8 mouse cellular contexts compared by ENCODE assay signal in the genomic region with DNA sequence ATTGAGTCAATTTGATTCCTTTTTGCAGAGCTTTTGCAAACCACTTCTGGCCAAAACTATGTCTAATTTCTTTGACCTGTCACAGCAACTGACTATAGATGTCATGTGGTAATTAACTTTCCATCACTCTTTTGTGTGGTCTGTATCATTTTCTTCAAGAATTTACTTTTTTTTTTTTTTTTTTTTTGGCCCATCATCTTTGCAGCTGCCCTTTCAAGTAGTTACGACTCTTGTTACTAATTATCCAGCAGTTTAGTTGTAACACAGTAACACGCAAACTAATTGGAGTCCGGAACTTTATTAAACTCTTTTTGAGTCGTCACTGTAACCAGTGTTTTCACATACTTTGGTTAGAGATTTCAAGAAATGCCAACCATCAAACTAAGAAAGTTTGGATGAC. TPM values are rescaled to one million over a fixed set of nuclear protein-coding genes. Genes with fewer than 3 reads are reported as not detected.
DNase-seq lines count a peak whose midpoint lies in the region; ATAC-seq and TF ChIP-seq lines count a peak whose summit lies in the region.

No protein-coding gene starts in this region.

- peak overlapping the region; percentile 91 for H3K4me2 ChIP-seq in liver, embryonic 13.5 days

- TF ChIP-seq POLR2A in heart, adult 2 months (IDR thresholded peaks at IDR 0.05; ENCODE audit: insufficient read depth, low read depth, low read length): no peak
- TF ChIP-seq POLR2A in thymus, adult 2 months (IDR thresholded peaks at IDR 0.05; ENCODE audit: control insufficient read depth, extremely low read depth, insufficient read depth, low read length, poor library complexity): no peak

- intact Hi-C loops in heart, adult 2 months (cut with DNase I): loop anchor here (5.0 kb wide), 2 partner anchors 47 to 82 kb away; no protein-coding TSS in a partner anchor
- intact Hi-C loops in heart, postnatal 14 days (cut with DNase I): loop anchor here (5.0 kb wide), 1 partner anchor 67 kb away; no protein-coding TSS in a partner anchor
- intact Hi-C loops in gastrocnemius, postnatal 36 days (cut with DNase I): no loop called here

- peaks cover 6% of the 10 kb centered on the region; the same call in 1 of the 2 replicates for H3K4me1 ChIP-seq in heart, adult 2 months (ENCODE audit: control insufficient read depth, insufficient read depth, low read length)
- H3K4me1 ChIP-seq in thymus, adult 2 months (replicated peaks; ENCODE audit: control insufficient read depth, insufficient read depth, low read length): peaks cover 2% of the 10 kb centered on the region; the same call in 1 of the 2 replicates
- peaks cover 25% of the 10 kb centered on the region for H3K4me1 ChIP-seq in liver, embryonic 13.5 days (replicated peaks)

- ATAC-seq in liver, embryonic 13.5 days (ENCODE audit: low read depth): no peak
- ATAC-seq in CD4-positive, CD25-positive, alpha-beta regulatory T cell, adult 4 months: no peak
- ATAC-seq in granulocyte monocyte progenitor cell, adult 5-6 weeks (replicated peaks; ENCODE audit: poor library complexity, severe bottlenecking): no peak

- DNase-seq in heart, adult 2 months: no peak
- no peak for DNase-seq in heart, postnatal 14 days
- no peak for DNase-seq in thymus, adult 2 months
- DNase-seq in thymus, postnatal 4 days: no peak
- no peak for DNase-seq in liver, embryonic 13.5 days
- no peak for DNase-seq in gastrocnemius, postnatal 36 days

- TF ChIP-seq CTCF in heart, adult 2 months (IDR thresholded peaks at IDR 0.05): no peak
- no peak for TF ChIP-seq CTCF in thymus, adult 2 months (IDR thresholded peaks at IDR 0.05; ENCODE audit: borderline replicate concordance, control insufficient read depth, extremely low read depth, insufficient read depth, low read length, poor library complexity)

- H3K27me3 ChIP-seq in heart, adult 2 months (ENCODE audit: control insufficient read depth, insufficient read depth, low read length): no peaks in the 10 kb centered on the region
- H3K27me3 ChIP-seq in thymus, adult 2 months (ENCODE audit: control insufficient read depth, insufficient read depth, low read length): no peaks in the 10 kb centered on the region
- H3K27me3 ChIP-seq in liver, embryonic 13.5 days: 0 out of 2 replicates have a peak, but pooled peaks cover 5% of the 10 kb centered on the region

- H3K9ac ChIP-seq in heart, adult 2 months (ENCODE audit: low read depth, low read length): no peak overlapping the region; the same call in 1 of the 2 replicates
- H3K9ac ChIP-seq in liver, embryonic 13.5 days: peak overlapping the region; percentile 90

- peaks cover 2% of the 10 kb centered on the region; the same call in 1 of the 2 replicates for H3K79me2 ChIP-seq in heart, adult 2 months (replicated peaks; ENCODE audit: control insufficient read depth, insufficient read depth, low read length)

- no peaks in the 10 kb centered on the region for H3K9me3 ChIP-seq in liver, embryonic 13.5 days (replicated peaks)

- WGBS in heart, adult 2 months: 17% methylated on average over 4 of the region's 4 CpGs
- 15% methylated on average over 4 of the region's 4 CpGs for WGBS in thymus, adult 2 months
- WGBS in liver, embryonic 13.5 days (ENCODE audit: insufficient replicate concordance): 23% methylated on average over 4 of the region's 4 CpGs

- peak overlapping the region; percentile 88 for H3K4me3 ChIP-seq in heart, adult 2 months
- peak overlapping the region; percentile 80 for H3K4me3 ChIP-seq in thymus, adult 2 months (ENCODE audit: control insufficient read depth, insufficient read depth, low read length)
- H3K4me3 ChIP-seq in liver, embryonic 13.5 days (replicated peaks): peak overlapping the region; percentile 90

- no peak for TF ChIP-seq EP300 in heart, adult 2 months (IDR thresholded peaks at IDR 0.05; ENCODE audit: insufficient read depth, low read depth, low read length)

- H3K27ac ChIP-seq in heart, adult 2 months: no peak overlapping the region
- no peak overlapping the region for H3K27ac ChIP-seq in thymus, adult 2 months (ENCODE audit: control insufficient read depth, insufficient read depth, low read length)
- no peak overlapping the region for H3K27ac ChIP-seq in liver, embryonic 13.5 days

- H3K36me3 ChIP-seq in heart, adult 2 months (ENCODE audit: control insufficient read depth, insufficient read depth, low read length): peaks cover 2% of the 10 kb centered on the region; the same call in 1 of the 2 replicates
- H3K36me3 ChIP-seq in thymus, adult 2 months (ENCODE audit: control insufficient read depth, insufficient read depth, low read length): no peaks in the 10 kb centered on the region
- H3K36me3 ChIP-seq in liver, embryonic 13.5 days: no peaks in the 10 kb centered on the region

RNA-seq across cellular contexts. Expression of gene Epc2, which starts 0.8 kb away (rescaled TPM):
- total RNA-seq in heart, adult 2 months (2021): 10 to 100 TPM; 17.6 to 19.3 TPM
- 5.9 and 10.2 TPM in 2 replicates for polyA plus RNA-seq in heart, adult 2 months (2012; rRNA removed)
- 10 to 100 TPM; 17.4 to 17.7 TPM for total RNA-seq in heart, postnatal 14 days (2021)
- 13.4 and 14.0 TPM in 2 replicates for polyA plus RNA-seq in thymus, adult 2 months (2012; rRNA removed)
- polyA plus RNA-seq in liver, embryonic 13.5 days (2015; fragmentation: Nextera tagmentation; extraction: Ambion mirVana): 2.1 and 2.3 TPM in 2 replicates
- 10 to 100 TPM; 11.0 to 12.5 TPM for polyA plus RNA-seq in CD4-positive, CD25-positive, alpha-beta regulatory T cell, adult 4 months (2017; shearing (Covaris generic))
- total RNA-seq in gastrocnemius, postnatal 36 days (2021): 10 to 100 TPM; 10.2 to 14.0 TPM
- total RNA-seq in granulocyte monocyte progenitor cell, adult 5-6 weeks (2014; fragmentation: Nextera tagmentation): 17.1 and 23.9 TPM in 2 replicates
- total RNA-seq in granulocyte monocyte progenitor cell, adult 5-6 weeks (2017): 28.3 and 30.8 TPM in 2 replicates
